Mouse (Mus musculus): Measurements from ENCODE around the gene Sh3rf3.
"Not testable (repeated sequence)": the region's sequence is repeated elsewhere in the genome, so short reads cannot be mapped to it uniquely, and the experiment has no call there.

Sh3rf3 gene

GRCm38 (mm10) chr10:58981674-58982329 lies 168.6 kb downstream of the Sh3rf3 start:
- DNase-seq (ENCODE audit: low spot score), result no peak

DNA sequence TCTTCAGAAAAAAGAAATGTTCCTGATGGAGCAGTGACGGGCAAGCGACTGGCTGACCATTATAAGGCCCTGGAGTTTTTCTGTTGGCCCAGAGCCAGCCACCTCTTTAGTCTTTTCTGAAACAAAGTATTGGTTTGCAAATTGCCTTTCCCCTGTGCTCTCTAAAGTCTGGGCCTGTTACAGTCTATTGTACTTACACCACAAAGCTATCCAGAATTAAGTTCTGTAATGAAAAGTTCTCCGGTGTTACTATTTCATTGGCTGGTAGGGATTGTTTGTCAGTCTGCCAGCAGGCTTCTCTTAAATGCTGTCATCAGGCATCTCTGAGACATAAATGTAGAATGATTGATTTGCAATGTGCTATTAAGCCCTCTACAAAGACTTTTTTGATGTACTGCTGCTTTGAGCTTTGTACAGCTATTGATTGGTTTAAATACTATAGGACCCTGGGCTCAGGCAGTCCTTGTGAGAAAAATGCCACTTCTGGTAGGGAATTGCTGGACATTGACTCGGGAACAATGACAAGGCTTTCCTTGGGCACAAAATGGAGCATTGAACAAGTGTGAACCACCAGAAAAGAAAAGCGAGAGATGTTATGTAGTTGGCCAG lies 169.5 kb downstream of the Sh3rf3 start:
- no peak for DNase-seq (ENCODE audit: low spot score)

- DNase-seq (ENCODE audit: low spot score), result no peak
These were observed 178.5 kb downstream of the Sh3rf3 start for GRCm38 (mm10) chr10:58991611-58992010.

DNA sequence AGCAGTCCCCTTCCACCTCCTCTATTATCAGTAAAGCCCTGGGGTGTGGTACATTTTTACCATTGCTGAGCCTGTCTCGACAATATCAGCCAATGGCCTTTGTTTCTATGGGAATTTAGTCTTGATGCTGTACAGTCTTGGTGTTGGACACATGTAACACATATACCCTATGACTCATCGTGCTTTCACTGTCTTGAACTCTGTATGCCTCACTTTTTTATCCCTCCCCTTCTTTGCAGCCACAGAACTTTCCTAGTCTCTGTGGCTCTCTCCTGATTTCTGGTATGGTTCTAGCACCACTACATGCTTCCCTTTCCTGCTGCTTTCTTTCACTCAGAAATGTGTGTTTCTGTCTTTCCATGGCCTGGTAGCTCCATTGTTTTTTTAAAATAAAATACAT lies 181.6 kb downstream of the Sh3rf3 start:
- DNase-seq (ENCODE audit: low spot score), result no peak

- no peak for DNase-seq (ENCODE audit: low spot score)
These were observed 182.0 kb downstream of the Sh3rf3 start for GRCm38 (mm10) chr10:58995132-58995531.

DNA sequence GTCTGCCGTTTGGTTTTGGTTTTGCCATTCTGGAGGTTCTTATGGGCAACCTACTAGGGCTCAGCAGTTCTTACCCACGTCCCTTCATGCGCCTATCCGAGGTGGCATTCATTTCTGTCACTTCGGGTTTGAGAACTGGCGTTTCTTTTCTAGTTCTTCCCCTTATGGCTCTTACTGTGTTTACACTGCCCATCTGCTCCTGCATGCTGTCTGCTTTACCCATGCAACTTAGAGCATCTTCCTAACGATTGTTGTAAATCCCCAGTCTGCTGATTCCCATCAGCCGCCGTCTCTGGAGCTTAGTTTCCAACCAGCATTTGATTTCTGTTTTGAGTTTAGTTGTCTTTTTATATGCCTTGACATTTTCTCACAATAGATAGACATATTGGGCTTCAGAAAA lies 189.2 kb downstream of the Sh3rf3 start:
- DNase-seq (ENCODE audit: low spot score), result no peak

- no peak for DNase-seq (ENCODE audit: low spot score)
These were observed 198.3 kb downstream of the Sh3rf3 start for GRCm38 (mm10) chr10:59011415-59011814.

DNA sequence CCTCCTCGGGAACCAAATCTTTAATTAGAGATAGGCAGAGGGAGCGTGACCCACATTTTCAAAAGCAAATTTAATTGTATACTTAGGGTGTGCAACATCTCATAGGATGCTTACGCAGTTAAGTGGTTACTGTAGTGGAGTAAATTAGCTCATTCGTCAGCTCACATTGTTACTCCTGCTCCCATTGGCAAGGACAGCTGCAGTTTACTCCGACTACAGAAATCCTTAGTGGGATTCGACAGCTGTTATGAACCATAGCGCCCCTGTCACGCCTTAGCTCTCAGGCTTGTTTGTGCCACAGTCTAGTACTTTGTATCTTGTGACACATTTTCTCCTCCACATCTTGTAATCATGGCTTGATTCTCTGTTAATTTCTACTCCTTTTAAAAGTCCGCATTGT lies 200.5 kb downstream of the Sh3rf3 start:
- no peak for DNase-seq (ENCODE audit: low spot score)

GRCm38 (mm10) chr10:59019302-59019973 lies 206.3 kb downstream of the Sh3rf3 start:
- DNase-seq (ENCODE audit: low spot score), result peak; percentile 67

- DNase-seq (ENCODE audit: low spot score), result no peak
These were observed 237.3 kb downstream of the Sh3rf3 start for GRCm38 (mm10) chr10:59050434-59050833.

DNA sequence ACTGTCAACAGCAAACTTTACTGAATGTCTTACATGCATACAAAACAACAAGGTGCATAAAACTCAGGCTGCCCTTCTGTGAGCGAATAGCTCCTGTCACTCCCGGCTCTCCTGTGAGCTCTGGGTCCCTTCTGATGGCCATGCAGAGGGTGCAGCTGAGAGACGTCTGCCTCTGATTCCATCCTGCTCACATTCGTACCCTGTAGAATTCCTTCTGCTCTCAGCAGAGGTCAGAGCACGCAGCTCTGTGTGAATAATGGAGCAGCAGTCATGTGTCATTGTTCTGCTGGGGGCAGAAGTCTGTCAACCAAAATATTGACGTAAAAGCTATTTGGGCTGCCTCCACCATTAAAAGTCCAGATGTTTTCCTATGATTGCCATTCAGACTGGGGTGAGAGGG lies 243.1 kb downstream of the Sh3rf3 start:
- DNase-seq (ENCODE audit: low spot score), result no peak

- DNase-seq (ENCODE audit: low spot score), result no peak
These were observed 253.6 kb downstream of the Sh3rf3 start for GRCm38 (mm10) chr10:59066804-59067203.

GRCm38 (mm10) chr10:59072827-59073226 lies 259.7 kb downstream of the Sh3rf3 start:
- no peak for DNase-seq (ENCODE audit: low spot score)

DNA sequence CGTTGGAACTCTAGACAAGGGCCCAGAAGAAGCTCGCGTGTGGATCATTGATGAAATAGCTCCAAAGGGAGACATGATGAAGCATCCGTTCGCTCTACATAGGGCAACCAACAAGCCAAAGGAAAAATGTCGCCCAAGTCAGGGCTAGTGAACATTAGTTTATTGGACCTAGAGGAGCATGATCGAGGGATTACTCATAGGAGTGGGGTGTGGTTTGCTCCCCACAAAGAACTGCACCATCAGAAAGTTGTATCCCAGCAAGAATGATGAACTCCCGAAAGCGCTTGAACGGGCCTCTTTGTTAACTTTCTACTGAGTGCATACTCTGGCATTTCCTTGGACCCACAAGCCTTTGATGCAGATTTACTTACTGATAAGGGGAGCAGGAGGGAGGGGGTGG lies 263.5 kb downstream of the Sh3rf3 start:
- no peak for DNase-seq (ENCODE audit: low spot score)

GRCm38 (mm10) chr10:59077909-59078308 lies 264.8 kb downstream of the Sh3rf3 start:
- DNase-seq (ENCODE audit: low spot score), result no peak

GRCm38 (mm10) chr10:59085604-59086003 lies 272.4 kb downstream of the Sh3rf3 start:
- DNase-seq (ENCODE audit: low spot score), result no peak

DNA sequence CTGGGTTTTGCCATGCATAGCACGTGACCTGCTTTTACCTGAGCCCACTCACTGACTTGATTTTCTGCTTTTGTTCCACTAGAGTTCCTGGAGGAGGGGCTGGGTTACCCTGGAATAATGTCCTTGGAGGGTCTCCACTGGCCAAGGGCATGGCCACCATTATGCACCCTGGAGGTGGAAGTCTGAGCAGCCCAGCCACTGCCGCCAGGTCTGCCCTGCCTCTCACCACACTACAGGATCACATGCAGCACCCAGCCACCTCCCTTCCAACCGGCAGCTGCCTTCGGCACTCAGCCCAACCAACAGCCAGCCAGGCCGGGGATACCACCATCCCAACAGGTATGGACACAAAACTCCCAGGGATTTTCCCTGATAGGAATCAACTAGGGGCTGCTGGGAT lies 273.4 kb downstream of the Sh3rf3 start:
- no peak for DNase-seq (ENCODE audit: low spot score)

- DNase-seq (ENCODE audit: low spot score), result peak; percentile 15
These were observed 276.9 kb downstream of the Sh3rf3 start for GRCm38 (mm10) chr10:59089861-59090621.

DNA sequence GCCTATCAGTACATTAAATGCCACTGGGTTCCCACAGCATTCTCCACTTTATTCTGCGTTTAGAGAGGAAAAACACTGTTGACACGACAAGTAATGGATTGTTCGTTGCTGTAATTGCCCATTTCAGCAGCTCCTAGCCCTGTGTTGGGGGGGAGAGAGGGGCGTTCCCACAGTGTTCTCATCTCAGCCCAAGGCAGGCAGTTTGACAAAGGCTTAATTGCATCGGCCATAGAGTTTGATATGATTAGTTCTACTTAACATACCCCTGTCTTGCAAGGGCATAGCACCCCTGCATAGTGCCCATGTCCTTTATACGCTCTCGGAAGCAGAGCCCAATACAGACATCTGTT lies 277.4 kb downstream of the Sh3rf3 start:
- DNase-seq (ENCODE audit: low spot score), result no peak

DNA sequence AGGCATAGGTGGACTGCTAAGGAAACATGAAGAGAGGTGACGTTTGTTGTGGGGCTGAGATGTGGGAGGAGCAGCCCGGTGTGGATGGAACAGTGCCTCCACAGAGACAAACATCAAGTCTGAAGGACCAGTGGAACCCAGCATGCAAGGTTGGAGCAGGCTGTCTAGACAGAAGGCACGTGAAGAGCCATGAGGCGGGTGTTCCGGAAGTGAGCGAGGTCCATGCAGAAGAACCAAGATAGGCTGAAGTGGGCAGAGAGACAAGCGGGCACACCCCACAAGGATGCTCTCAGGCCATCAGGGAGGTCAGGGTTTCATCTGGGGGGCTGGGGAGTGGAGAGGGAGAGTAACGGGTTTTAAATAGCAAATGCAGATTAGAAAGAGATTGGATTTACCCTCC lies 278.4 kb downstream of the Sh3rf3 start:
- DNase-seq (ENCODE audit: low spot score), result no peak

GRCm38 (mm10) chr10:59091988-59092387 lies 278.8 kb downstream of the Sh3rf3 start:
- DNase-seq (ENCODE audit: low spot score), result no peak

DNA sequence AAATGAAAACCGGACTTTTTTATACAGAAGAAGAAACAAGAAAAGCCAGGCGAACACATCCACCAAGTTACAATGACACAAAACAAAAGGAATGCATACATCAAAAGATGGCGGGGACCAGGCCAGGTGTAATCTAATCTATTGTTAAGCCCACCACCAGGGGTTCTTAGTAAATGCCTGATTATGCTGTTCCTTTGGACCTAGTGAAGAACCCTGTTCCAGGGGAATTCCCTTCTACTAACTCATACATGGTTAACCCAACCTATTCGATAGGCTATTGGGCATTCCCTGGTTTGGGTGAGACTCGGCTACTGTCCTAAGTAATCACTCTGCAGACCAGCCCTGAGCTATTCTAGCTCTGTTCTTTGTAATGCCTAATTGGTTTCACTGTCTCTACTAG lies 289.9 kb downstream of the Sh3rf3 start:
- not testable (repeated sequence) for DNase-seq (ENCODE audit: low spot score)

DNA sequence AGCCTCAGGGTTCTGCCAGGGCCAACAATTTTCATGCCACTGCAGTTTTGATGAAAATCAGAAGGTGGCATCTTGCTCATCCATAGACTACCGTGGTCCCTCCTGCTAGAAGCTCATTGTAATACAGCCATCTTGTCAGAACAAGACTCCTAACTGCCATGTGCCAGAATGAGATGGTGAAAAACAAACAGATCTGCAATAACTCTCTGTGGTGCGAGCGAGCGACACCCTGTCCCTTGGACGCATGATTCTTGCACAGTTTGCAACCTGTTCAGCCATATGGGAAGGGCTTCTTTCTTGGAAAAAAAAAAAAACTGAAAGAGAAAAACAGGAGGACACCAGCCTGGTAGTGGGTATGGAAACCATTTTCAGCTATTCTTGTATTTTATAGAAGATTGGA lies 291.5 kb downstream of the Sh3rf3 start:
- no peak for DNase-seq (ENCODE audit: low spot score)
